Mouse (Mus musculus): Measurements from ENCODE around the gene Fbxo8. TPM values are rescaled to one million over a fixed set of nuclear protein-coding genes. Genes with fewer than 3 reads are reported as not detected.

Gene Fbxo8
- polyA plus RNA-seq, 1 experiment from 2014 or later, result 58.8 TPM

- TF ChIP-seq CTCF (IDR thresholded peaks at IDR 0.05; ENCODE audit: low read depth), result no peak
- H3K36me3 ChIP-seq (ENCODE audit: insufficient read depth, low read length), result no peaks in the 10 kb centered on the region
- no peak overlapping the region for H3K27ac ChIP-seq
- H3K9me3 ChIP-seq (replicated peaks; ENCODE audit: low read length), result no peaks in the 10 kb centered on the region
- H3K27me3 ChIP-seq (ENCODE audit: insufficient read depth, low read length), result 0 out of 2 replicates have a peak, but pooled peaks cover 5% of the 10 kb centered on the region
- H3K4me2 ChIP-seq (ENCODE audit: low read length), result no peak overlapping the region
- no peak overlapping the region for H3K4me3 ChIP-seq (replicated peaks; ENCODE audit: low read depth, low read length)
- H3K4me1 ChIP-seq (replicated peaks; ENCODE audit: insufficient read depth, low read length), result no peaks in the 10 kb centered on the region
- 46% methylated on average over 4 of the region's 4 CpGs for WGBS
- DNase-seq (ENCODE audit: low spot score), result no peak
- ATAC-seq (replicated peaks; ENCODE audit: low FRiP score, low read depth), result no peak
- H3K9ac ChIP-seq (ENCODE audit: low read depth, low read length), result no peak overlapping the region
Observed at GRCm38 (mm10) chr8:56629160-56629559, 78.3 kb downstream of the Fbxo8 start.

GRCm38 (mm10) chr8:56639277-56639676, 88.4 kb downstream of the Fbxo8 start:
- WGBS, result 52% methylated on average over 6 of the region's 6 CpGs
- Histone ChIP-seq H3K27me3 (ENCODE audit: insufficient read depth, low read length) (no peaks in the 10 kb centered on the region; the same call in 1 of the 2 replicates), H3K9me3 (replicated peaks; ENCODE audit: low read length) (no peaks in the 10 kb centered on the region), H3K27ac (no peak overlapping the region), H3K4me2 (ENCODE audit: low read length) (no peak overlapping the region), H3K9ac (ENCODE audit: low read depth, low read length) (no peak overlapping the region), H3K4me1 (replicated peaks; ENCODE audit: insufficient read depth, low read length) (no peaks in the 10 kb centered on the region), H3K36me3 (ENCODE audit: insufficient read depth, low read length) (no peaks in the 10 kb centered on the region), H3K4me3 (replicated peaks; ENCODE audit: low read depth, low read length) (no peak overlapping the region)
- no peak for TF ChIP-seq CTCF (IDR thresholded peaks at IDR 0.05; ENCODE audit: low read depth)
- no peak for ATAC-seq (replicated peaks; ENCODE audit: low FRiP score, low read depth)
- no peak for DNase-seq (ENCODE audit: low spot score)

Small RNA genes within 50 kb of the gene (microRNA-seq; reads per million reads assigned to microRNA genes)
- gene Gm25992, result not detected

Other genes starting within 250 kb of the Fbxo8 start
- 30.1 and 32.3 TPM in 2 replicates for gene Cep44, start within 50 bp of the Fbxo8 start, polyA plus RNA-seq (2015; fragmentation: Nextera tagmentation; extraction: Ambion mirVana)